Mouse (Mus musculus): ENCODE results near the gene Nme7. TPM values are rescaled to one million over a fixed set of nuclear protein-coding genes. Genes with fewer than 3 reads are reported as not detected.

The Nme7 gene
- total RNA-seq, 1 experiment from 2014 or later = 15.5 TPM

- no peak for DNase-seq
These were observed 130.1 kb downstream of the Nme7 start for GRCm38 (mm10) chr1:164434049-164434448.

GRCm38 (mm10) chr1:164436749-164437148 is 132.8 kb downstream of the Nme7 start:
- DNase-seq = no peak

GRCm38 (mm10) chr1:164440230-164440629 is 136.3 kb downstream of the Nme7 start:
- DNase-seq = no peak

GRCm38 (mm10) chr1:164440708-164441407 is 136.9 kb downstream of the Nme7 start:
- DNase-seq = no peak

- DNase-seq = no peak
These were observed 137.6 kb downstream of the Nme7 start for GRCm38 (mm10) chr1:164441408-164441974.

GRCm38 (mm10) chr1:164445620-164446162 is 141.8 kb downstream of the Nme7 start:
- no peak for DNase-seq

GRCm38 (mm10) chr1:164446535-164446934 is 142.6 kb downstream of the Nme7 start:
- no peak for DNase-seq

- DNase-seq = no peak
These were observed 143.6 kb downstream of the Nme7 start for GRCm38 (mm10) chr1:164447521-164447920.

GRCm38 (mm10) chr1:164449626-164450025 is 145.7 kb downstream of the Nme7 start:
- no peak for DNase-seq

- DNase-seq = no peak
These were observed 146.3 kb downstream of the Nme7 start for GRCm38 (mm10) chr1:164450231-164450630.

GRCm38 (mm10) chr1:164450644-164451043 is 146.7 kb downstream of the Nme7 start:
- DNase-seq = no peak

GRCm38 (mm10) chr1:164451346-164451745 is 147.4 kb downstream of the Nme7 start:
- no peak for DNase-seq

- DNase-seq = no peak
These were observed 148.7 kb downstream of the Nme7 start for GRCm38 (mm10) chr1:164452580-164452979.

- DNase-seq = no peak
These were observed 149.2 kb downstream of the Nme7 start for GRCm38 (mm10) chr1:164453146-164453545.

GRCm38 (mm10) chr1:164453739-164454138 is 149.8 kb downstream of the Nme7 start:
- no peak for DNase-seq

GRCm38 (mm10) chr1:164454747-164455400 is 151.0 kb downstream of the Nme7 start:
- DNase-seq = peak; percentile 63

- DNase-seq = peak; percentile 35
These were observed 151.7 kb downstream of the Nme7 start for GRCm38 (mm10) chr1:164455614-164456013.

- no peak for DNase-seq
These were observed 152.1 kb downstream of the Nme7 start for GRCm38 (mm10) chr1:164456065-164456464.

- DNase-seq = no peak
These were observed 152.8 kb downstream of the Nme7 start for GRCm38 (mm10) chr1:164456731-164457130.

- peak; percentile 79 for DNase-seq
These were observed 153.8 kb downstream of the Nme7 start for GRCm38 (mm10) chr1:164457531-164458244.

- peak; percentile 91 for DNase-seq
These were observed 154.3 kb downstream of the Nme7 start, which contains the start of gene Atp1b1 for GRCm38 (mm10) chr1:164458245-164458613. Gene Atp1b1 (minus strand): TSS chr1:164458355.

GRCm38 (mm10) chr1:164458621-164459051 is 154.7 kb downstream of the Nme7 start:
- peak; percentile 74 for DNase-seq
